Mouse (Mus musculus) limb, embryonic 13.5 days (tissue): ENCODE results near the gene Maff. TPM values are rescaled to one million over a fixed set of nuclear protein-coding genes. Genes with fewer than 3 reads are reported as not detected.

ENCODE experiments used
- ATAC-seq: fragments of 200-750 bp; cut with Nextera tagmentation; 2 replicates; pipeline ENCODE4 v1.8.0; 2017; ENCODE audit warnings: low read depth, moderate number of reproducible peaks, moderate TSS enrichment; ENCODE audit not compliant: low FRiP score
- H3K27ac ChIP-seq: fragments of 300-500 bp; sonication (generic); 2 replicates; pipeline ENCODE4 v1.5.1; 2015; ENCODE audit warnings: inconsistent platforms, mild to moderate bottlenecking, moderate library complexity
- H3K27me3 ChIP-seq: fragments of 300-500 bp; sonication (generic); 2 replicates; pipeline ENCODE4 v1.6.1; 2015; ENCODE audit warnings: mild to moderate bottlenecking, inconsistent platforms
- H3K36me3 ChIP-seq: fragments of 300-500 bp; sonication (generic); 2 replicates; pipeline ENCODE4 v1.6.1; 2015; ENCODE audit warnings: inconsistent platforms, mild to moderate bottlenecking, moderate library complexity
- H3K4me1 ChIP-seq: fragments of 300-500 bp; sonication (generic); 2 replicates; pipeline ENCODE4 v1.6.1; 2015; ENCODE audit warnings: inconsistent platforms
- H3K4me2 ChIP-seq: fragments of 300-500 bp; sonication (generic); replicated peaks from 2 replicates; pipeline ENCODE4 v1.6.1; 2015; ENCODE audit warnings: inconsistent platforms, mild to moderate bottlenecking, moderate library complexity
- H3K4me3 ChIP-seq: fragments of 300-500 bp; sonication (generic); 2 replicates; pipeline ENCODE4 v1.5.1; 2015; ENCODE audit warnings: moderate library complexity, mild to moderate bottlenecking, inconsistent platforms
- H3K9ac ChIP-seq: fragments of 300-500 bp; sonication (generic); 2 replicates; pipeline ENCODE4 v1.6.1; 2015; ENCODE audit warnings: mild to moderate bottlenecking, inconsistent platforms
- H3K9me3 ChIP-seq: fragments of 300-500 bp; sonication (generic); 2 replicates; pipeline ENCODE4 v1.6.1; 2016; ENCODE audit warnings: inconsistent platforms
- WGBS: fragments of 180-500 bp; shearing (Covaris S2); methylation state at CpG from one replicate; pipeline ENCODE4 v1.1.7; 2015; 5-methylcytosine and 5-hydroxymethylcytosine counted together
- polyA plus RNA-seq: library from polyadenylated mRNA; unstranded; fragments of >200 nt; fragmentation: Nextera tagmentation; extraction: Ambion mirVana; gene quantifications from 2 replicates; pipeline ENCODE4 v1.2.1, GENCODE M21; 2015

Maff gene
- polyA plus RNA-seq, 1 experiment from 2014 or later, result 2.2 TPM

DNA sequence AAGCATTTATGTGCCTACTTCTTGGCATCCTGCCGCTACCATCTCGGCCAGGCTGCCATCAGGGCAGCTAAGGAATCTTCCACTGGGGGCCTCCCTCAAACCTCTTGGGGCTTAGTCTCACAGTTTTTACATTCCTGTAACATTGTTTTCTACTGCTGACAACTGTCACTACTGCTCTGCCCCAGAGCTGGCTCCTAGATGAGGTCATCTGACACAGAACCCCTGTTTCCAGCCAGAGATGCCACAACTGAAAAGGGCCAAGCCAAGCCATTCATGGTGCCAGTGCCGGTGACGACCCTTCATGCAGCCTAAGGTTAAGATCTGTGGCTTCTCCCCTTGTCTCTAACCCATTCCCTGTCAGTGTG is 22.6 kb upstream of the Maff start:
- WGBS, result 76% methylated on average over 4 of the region's 4 CpGs
- Histone ChIP-seq H3K4me1 (peaks cover 48% of the 10 kb centered on the region), H3K9ac (no peak overlapping the region), H3K4me2 (no peak overlapping the region), H3K9me3 (no peaks in the 10 kb centered on the region), H3K27ac (peak overlapping the region; percentile 59; the same call in 1 of the 2 replicates), H3K4me3 (no peak overlapping the region), H3K27me3 (no peaks in the 10 kb centered on the region), H3K36me3 (no peaks in the 10 kb centered on the region)
- ATAC-seq, result no peak

DNA sequence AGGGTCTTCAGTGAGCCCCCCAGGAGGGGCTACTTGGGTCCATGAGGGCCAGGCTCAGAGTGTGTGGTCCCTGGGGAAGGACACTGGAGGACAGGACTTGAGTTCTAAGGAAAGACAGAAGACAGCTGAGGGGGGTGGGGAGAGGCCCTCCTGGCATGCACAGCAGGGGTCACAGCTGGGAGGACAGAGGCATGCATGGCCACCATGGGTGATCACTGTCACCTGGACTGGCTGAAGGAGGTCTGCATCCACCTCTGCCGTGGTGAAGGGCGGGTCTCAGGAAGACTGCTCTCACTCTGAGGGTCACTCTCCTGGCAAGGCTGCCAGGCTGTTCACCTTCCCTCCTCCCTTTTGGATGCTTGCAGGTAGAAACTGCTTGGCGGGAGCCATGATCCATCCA is 22.0 kb upstream of the Maff start:
- H3K36me3 ChIP-seq, result no peaks in the 10 kb centered on the region

DNA sequence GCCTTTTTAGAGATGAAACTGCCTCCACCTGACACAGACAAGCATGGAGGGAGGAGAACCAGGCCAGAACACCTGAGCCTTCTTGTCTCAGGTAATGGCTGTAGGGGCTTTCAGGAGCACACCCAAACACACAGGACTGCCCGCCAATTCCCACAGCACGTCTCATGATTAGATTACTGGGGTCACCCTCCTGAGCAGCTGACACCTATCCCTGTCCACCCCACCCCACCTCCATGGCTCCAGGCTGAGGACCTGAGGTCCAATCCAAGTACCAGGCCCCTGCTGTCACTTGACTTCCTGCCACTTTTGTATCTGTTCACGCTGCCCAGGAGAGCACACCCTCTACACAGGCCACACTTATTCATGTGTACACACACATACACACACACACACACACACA is 20.7 kb upstream of the Maff start:
- 81% methylated on average over 3 of the region's 3 CpGs for WGBS
- no peak overlapping the region for H3K4me2 ChIP-seq
- ATAC-seq, result no peak
- H3K4me3 ChIP-seq, result no peak overlapping the region
- H3K27me3 ChIP-seq, result no peaks in the 10 kb centered on the region
- H3K9ac ChIP-seq, result no peak overlapping the region
- H3K4me1 ChIP-seq, result peaks cover 48% of the 10 kb centered on the region
- H3K36me3 ChIP-seq, result no peaks in the 10 kb centered on the region
- no peaks in the 10 kb centered on the region for H3K9me3 ChIP-seq
- no peak overlapping the region for H3K27ac ChIP-seq

More for the DNA sequence above, 22.0 kb upstream of the Maff start:
- Histone ChIP-seq H3K9ac (no peak overlapping the region), H3K4me1 (peaks cover 48% of the 10 kb centered on the region), H3K27me3 (no peaks in the 10 kb centered on the region), H3K27ac (peak overlapping the region; percentile 59; the same call in 1 of the 2 replicates), H3K4me2 (no peak overlapping the region), H3K4me3 (no peak overlapping the region), H3K9me3 (no peaks in the 10 kb centered on the region)
- WGBS, result 89% methylated on average over 3 of the region's 3 CpGs
- ATAC-seq, result no peak

DNA sequence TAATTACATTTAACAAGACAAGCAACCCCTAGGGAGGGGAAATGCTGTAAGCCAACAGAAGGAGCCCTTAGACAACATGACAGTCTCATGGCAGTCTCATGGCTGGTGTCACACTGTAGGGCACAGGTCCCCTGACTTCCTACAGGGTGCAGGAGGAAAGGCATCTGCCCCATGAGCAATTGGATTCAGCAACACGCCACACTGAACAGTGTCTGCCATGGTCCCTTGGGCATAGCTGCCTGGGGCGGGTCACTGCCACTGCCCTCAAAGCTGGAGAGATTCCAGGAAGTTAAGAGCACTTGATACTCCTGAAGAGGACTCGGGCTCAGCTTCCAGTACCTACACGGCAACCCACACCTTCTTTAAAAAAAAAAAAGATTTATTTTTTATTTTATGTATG is 20.2 kb upstream of the Maff start:
- Histone ChIP-seq H3K4me2 (no peak overlapping the region; the same call in 1 of the 2 replicates), H3K27me3 (no peaks in the 10 kb centered on the region), H3K4me3 (no peak overlapping the region), H3K27ac (no peak overlapping the region), H3K4me1 (peaks cover 48% of the 10 kb centered on the region), H3K9ac (no peak overlapping the region), H3K36me3 (no peaks in the 10 kb centered on the region), H3K9me3 (no peaks in the 10 kb centered on the region)
- 67% methylated on average over 4 of the region's 4 CpGs for WGBS
- ATAC-seq, result no peak

DNA sequence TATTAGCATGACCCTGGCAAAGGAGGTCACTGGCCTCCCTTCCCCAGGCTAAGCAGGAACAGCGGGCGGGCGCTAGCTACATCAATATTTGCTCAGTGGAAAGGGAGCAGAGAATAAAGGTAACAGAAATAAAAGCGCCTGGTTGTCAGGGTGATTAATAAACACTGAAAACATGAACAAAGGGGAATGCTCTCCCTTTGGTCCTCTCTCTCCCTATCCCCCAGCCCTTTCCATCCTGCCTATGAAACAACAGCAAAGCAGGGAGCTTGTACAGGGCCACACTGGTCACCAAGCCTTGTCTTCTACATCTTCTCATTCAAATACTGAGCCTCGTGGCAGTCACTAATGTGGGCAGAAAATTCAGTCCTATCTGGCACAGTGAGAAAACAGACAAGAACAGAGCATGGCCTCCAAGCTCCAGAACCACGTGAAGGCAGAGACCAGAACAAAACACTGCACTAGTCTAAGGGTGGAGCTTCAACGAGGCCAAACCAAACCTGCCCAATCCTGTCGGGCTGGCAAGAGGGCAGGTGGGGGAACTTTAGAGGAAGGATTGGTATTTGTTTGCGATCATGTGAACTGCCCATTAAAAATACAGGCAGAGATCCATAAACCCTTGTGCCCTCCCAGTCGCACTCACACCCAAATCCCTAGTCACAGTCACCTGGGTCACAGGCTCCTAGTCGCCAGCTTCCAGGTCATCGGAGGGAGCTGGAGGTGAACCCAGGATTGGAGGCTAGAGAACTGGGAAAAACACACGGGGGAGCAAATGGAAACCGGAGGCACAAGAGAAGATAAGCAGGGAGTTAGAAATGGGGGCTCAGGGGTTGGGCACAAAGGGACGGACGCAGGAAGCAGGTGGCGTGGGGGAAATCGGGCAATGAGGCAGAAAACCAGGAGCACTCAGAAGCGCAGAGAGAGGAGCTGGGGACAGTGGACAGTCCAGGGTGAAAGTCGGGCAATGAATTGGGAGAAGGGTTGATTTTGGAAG is 19.2 kb upstream of the Maff start:
- Histone ChIP-seq H3K9ac (peak overlapping the region; percentile 67), H3K4me3 (peak overlapping the region; percentile 60), H3K36me3 (no peaks in the 10 kb centered on the region), H3K4me1 (peaks cover 48% of the 10 kb centered on the region), H3K27ac (peak overlapping the region; percentile 73), H3K9me3 (no peaks in the 10 kb centered on the region), H3K4me2 (peak overlapping the region; percentile 89), H3K27me3 (no peaks in the 10 kb centered on the region)
- ATAC-seq, result 0 out of 2 replicates have a peak, but pooled peaks have one; percentile 1
- WGBS, result 20% methylated on average over 20 of the region's 20 CpGs

DNA sequence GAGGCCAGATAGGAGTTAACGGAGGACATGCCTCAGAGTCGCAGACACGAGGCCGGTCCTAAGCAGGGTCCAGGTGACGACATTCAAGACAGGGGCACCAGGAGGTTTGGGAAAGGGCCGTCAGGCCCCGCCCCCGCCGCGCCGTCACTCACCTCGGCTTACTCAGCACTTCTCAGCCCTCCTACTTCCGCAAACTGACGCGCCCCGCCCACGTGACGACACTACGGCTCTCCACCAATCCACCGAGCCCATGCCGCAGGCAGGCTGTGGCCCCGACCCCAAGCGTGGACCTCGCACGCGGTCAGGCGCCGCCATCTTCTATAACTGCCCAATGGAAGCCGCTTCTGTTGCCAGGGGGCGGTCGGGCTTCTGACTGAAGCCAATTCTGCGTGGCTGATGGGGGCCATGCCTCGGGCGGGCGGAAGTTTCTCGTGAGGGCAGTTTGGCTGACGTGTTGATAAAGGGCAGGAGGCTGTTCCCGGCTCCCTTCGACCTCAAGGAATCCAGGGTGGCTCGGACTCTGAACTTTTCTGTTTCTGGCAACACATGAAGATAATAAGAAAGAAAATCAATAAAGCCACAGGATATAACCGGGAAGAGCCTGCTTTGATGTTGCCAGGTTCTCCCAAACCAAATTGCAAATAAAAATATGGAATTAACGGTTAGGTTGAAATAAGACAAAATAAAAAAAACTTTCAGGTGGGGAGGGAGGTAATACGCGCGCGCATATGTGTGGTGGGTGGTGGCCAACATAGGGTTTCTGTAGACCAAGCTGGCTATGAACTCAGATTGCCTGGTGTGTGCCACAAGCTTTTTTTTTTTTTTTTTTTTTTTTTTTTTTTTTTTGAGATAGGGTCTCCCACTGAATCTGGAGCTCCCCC is 18.1 kb upstream of the Maff start, which contains the start of gene Pla2g6:
Gene Pla2g6 (minus strand): TSS at position 333 of the 881 bp plus-strand sequence.
- H3K9me3 ChIP-seq, result no peaks in the 10 kb centered on the region
- peak; percentile 97 for ATAC-seq
- H3K4me3 ChIP-seq, result peak within 1 kb of the TSS; percentile 60
- peaks cover 39% of the 10 kb centered on the region for H3K4me1 ChIP-seq
- no peaks in the 10 kb centered on the region for H3K27me3 ChIP-seq
- WGBS, result 3% methylated on average over 46 of the region's 46 CpGs
- no peaks in the 10 kb centered on the region for H3K36me3 ChIP-seq
- peak within 1 kb of the TSS; percentile 89 for H3K4me2 ChIP-seq
- peak within 1 kb of the TSS; percentile 75 for H3K27ac ChIP-seq
- peak within 1 kb of the TSS; percentile 67 for H3K9ac ChIP-seq

DNA sequence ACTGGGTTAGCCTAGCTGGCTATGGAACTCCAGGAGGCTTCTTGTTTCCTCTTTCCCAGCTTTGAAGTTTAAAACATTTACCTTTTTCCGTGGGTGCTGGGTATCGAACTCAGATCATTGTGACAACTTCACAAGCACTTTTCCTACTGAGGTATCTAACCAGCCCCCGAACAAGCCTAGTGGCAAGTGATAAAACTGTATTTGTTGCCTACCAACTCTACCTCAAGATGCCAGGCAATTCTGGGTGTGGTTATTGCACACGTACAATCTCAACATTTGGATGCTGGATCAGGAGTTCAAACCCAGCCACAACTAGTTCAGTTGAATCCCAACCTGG is 17.5 kb upstream of the Maff start:
- no peak for ATAC-seq
- peaks cover 33% of the 10 kb centered on the region for H3K4me1 ChIP-seq
- no peaks in the 10 kb centered on the region for H3K27me3 ChIP-seq
- 87% methylated on average over 4 of the region's 4 CpGs for WGBS
- H3K9ac ChIP-seq, result no peak overlapping the region
- peak overlapping the region; percentile 89 for H3K4me2 ChIP-seq
- no peak overlapping the region for H3K27ac ChIP-seq
- no peaks in the 10 kb centered on the region for H3K9me3 ChIP-seq
- H3K4me3 ChIP-seq, result no peak overlapping the region
- H3K36me3 ChIP-seq, result no peaks in the 10 kb centered on the region

DNA sequence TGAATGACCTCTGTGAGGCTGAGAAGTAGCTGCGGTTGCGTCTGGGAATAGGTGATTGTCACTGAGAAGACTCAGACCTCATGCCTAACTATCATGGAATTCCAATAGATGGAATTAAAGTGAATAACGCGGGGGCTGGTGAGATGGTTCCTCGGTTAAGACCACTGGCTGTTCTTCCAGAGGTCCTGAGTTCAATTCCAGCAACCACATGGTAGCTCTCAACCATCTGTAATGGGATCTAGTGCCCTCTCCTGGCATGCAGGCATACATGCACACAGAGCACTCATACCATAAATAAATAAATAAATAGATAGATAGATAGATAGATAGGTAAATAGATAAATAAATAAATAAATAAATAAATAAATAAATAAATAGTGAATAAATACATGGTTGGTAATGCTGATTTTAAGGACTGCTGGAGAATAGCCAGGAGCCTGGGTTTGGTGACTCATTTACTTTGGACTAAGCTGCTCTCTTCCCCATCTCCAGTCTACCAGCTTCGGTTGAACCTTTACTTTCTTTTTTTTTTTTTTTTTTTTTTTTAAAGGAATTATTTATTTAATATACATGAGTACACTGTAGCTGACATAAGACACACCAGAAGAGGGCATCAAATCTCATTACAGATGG is 17.0 kb upstream of the Maff start:
- Histone ChIP-seq H3K36me3 (no peaks in the 10 kb centered on the region), H3K4me3 (no peak overlapping the region), H3K4me1 (peaks cover 27% of the 10 kb centered on the region), H3K4me2 (no peak overlapping the region), H3K27ac (no peak overlapping the region), H3K27me3 (no peaks in the 10 kb centered on the region), H3K9ac (no peak overlapping the region), H3K9me3 (no peaks in the 10 kb centered on the region)
- 93% methylated on average over 6 of the region's 6 CpGs for WGBS
- no peak for ATAC-seq

DNA sequence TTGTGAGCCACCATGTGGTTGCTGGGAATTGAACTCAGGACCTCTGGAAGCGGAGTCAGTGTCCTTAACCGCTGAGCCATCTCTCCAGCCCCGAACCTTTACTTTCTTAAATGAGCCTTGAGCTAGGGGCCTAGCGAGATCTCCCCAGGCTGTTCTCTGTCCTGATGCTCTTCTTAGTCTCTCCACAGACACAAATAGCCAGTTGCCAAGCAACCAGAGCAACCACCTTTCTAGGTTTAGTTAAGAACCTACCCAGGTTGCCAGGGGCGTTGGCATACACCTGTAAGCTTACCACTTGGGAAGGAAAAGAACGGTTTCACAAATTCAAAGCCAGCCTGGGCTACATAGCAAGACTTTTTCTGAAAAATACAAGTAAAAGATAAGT is 16.4 kb upstream of the Maff start:
- no peak for ATAC-seq

DNA sequence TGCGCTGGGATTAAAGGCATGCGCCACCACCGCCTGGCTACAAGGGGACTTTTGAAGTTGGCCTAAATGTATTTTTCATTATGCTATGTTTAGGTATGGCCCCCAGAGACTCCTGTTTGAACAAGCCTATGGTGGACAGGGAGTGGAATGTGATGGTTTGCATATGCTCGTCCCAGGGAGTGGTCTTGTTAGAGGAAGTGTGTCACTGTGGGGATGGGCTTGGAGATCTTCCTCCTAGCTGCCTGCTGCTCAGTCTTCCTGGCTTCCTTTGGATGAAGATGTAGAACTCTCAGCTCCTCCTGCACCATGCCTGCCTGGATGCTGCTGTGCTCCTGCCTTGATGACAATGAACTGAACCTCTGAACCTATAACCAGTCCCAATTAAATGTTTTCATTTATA is 15.9 kb upstream of the Maff start:
- Histone ChIP-seq H3K36me3 (no peaks in the 10 kb centered on the region), H3K4me2 (no peak overlapping the region), H3K4me1 (peaks cover 26% of the 10 kb centered on the region), H3K27me3 (no peaks in the 10 kb centered on the region), H3K9me3 (no peaks in the 10 kb centered on the region), H3K27ac (no peak overlapping the region), H3K9ac (no peak overlapping the region), H3K4me3 (no peak overlapping the region)
- 70% methylated on average over 4 of the region's 4 CpGs for WGBS
- no peak for ATAC-seq

More for the DNA sequence above, 16.4 kb upstream of the Maff start:
- Histone ChIP-seq H3K27ac (no peak overlapping the region), H3K9me3 (no peaks in the 10 kb centered on the region), H3K4me1 (peaks cover 27% of the 10 kb centered on the region), H3K4me2 (no peak overlapping the region), H3K4me3 (no peak overlapping the region), H3K9ac (no peak overlapping the region), H3K36me3 (no peaks in the 10 kb centered on the region), H3K27me3 (no peaks in the 10 kb centered on the region)
- WGBS, result 90% methylated on average over 6 of the region's 6 CpGs

DNA sequence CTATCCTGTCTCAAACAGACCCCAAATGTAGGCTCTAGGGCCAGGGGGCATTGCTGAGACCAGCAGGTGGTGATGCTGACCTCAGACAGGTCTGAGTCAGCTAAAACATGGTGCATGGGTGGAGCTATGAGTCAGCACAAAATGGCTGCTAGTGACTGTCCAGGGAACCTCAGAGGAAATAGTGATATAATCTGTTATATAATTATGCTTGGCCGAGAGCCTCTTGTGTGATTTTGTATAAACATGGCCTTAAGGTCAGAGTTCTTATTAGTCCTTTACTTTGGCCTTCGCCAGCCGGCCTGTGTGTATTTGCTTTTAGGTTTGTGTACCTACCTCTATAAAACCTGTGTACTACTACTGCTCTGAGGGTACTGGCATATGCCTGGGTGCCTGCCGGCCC is 13.0 kb upstream of the Maff start:
- Histone ChIP-seq H3K27ac (no peak overlapping the region), H3K4me2 (no peak overlapping the region), H3K9ac (no peak overlapping the region), H3K27me3 (no peaks in the 10 kb centered on the region), H3K4me1 (0 out of 2 replicates have a peak, but pooled peaks cover 6% of the 10 kb centered on the region), H3K4me3 (no peak overlapping the region), H3K9me3 (no peaks in the 10 kb centered on the region), H3K36me3 (no peaks in the 10 kb centered on the region)
- no peak for ATAC-seq
- WGBS, result 77% methylated on average over 4 of the region's 4 CpGs
